Mouse (Mus musculus) liver, embryonic 13.5 days (tissue): Measurements from ENCODE around the gene Barhl1. TPM values are rescaled to one million over a fixed set of nuclear protein-coding genes. Genes with fewer than 3 reads are reported as not detected.

Experiments used
- ATAC-seq: fragments of 200-750 bp; cut with Nextera tagmentation; 2 replicates; pipeline ENCODE4 v1.8.0; 2017; ENCODE audit warnings: low read depth, mild to moderate bottlenecking, moderate number of reproducible peaks, moderate library complexity
- DNase-seq: peaks from one replicate; pipeline ENCODE4 v3.0.0; 2022
- H3K27ac ChIP-seq: fragments of 300-500 bp; sonication (generic); 2 replicates; pipeline ENCODE4 v1.5.1; 2015; ENCODE audit warnings: moderate library complexity, mild to moderate bottlenecking, inconsistent platforms
- H3K27me3 ChIP-seq: fragments of 300-500 bp; sonication (generic); 2 replicates; pipeline ENCODE4 v1.6.1; 2015; ENCODE audit warnings: mild to moderate bottlenecking, inconsistent platforms
- H3K36me3 ChIP-seq: fragments of 300-500 bp; sonication (generic); 2 replicates; pipeline ENCODE4 v1.6.1; 2015; ENCODE audit warnings: mild to moderate bottlenecking, inconsistent platforms
- H3K4me1 ChIP-seq: fragments of 300-500 bp; sonication (generic); replicated peaks from 2 replicates; pipeline ENCODE4 v1.6.1; 2015; ENCODE audit warnings: inconsistent platforms
- H3K4me2 ChIP-seq: fragments of 300-500 bp; sonication (generic); 2 replicates; pipeline ENCODE4 v1.6.1; 2015; ENCODE audit warnings: inconsistent platforms, mild to moderate bottlenecking, moderate library complexity
- H3K4me3 ChIP-seq: fragments of 300-500 bp; sonication (generic); replicated peaks from 2 replicates; pipeline ENCODE4 v1.5.1; 2015; ENCODE audit warnings: mild to moderate bottlenecking, inconsistent platforms
- H3K9ac ChIP-seq: fragments of 300-500 bp; sonication (generic); 2 replicates; pipeline ENCODE4 v1.6.1; 2015; ENCODE audit warnings: mild to moderate bottlenecking, inconsistent platforms
- H3K9me3 ChIP-seq: fragments of 300-500 bp; sonication (generic); replicated peaks from 2 replicates; pipeline ENCODE4 v1.6.1; 2016; ENCODE audit warnings: inconsistent platforms
- WGBS: fragments of 180-500 bp; shearing (Covaris S2); methylation state at CpG from one replicate; pipeline ENCODE4 v1.1.7; 2015; ENCODE audit not compliant: insufficient replicate concordance; 5-methylcytosine and 5-hydroxymethylcytosine counted together
- polyA plus RNA-seq: library from polyadenylated mRNA; unstranded; fragments of >200 nt; fragmentation: Nextera tagmentation; extraction: Ambion mirVana; gene quantifications from 2 replicates; pipeline ENCODE4 v1.2.1, GENCODE M21; 2015

Gene Barhl1
- polyA plus RNA-seq, 1 experiment from 2014 or later: not detected

DNA sequence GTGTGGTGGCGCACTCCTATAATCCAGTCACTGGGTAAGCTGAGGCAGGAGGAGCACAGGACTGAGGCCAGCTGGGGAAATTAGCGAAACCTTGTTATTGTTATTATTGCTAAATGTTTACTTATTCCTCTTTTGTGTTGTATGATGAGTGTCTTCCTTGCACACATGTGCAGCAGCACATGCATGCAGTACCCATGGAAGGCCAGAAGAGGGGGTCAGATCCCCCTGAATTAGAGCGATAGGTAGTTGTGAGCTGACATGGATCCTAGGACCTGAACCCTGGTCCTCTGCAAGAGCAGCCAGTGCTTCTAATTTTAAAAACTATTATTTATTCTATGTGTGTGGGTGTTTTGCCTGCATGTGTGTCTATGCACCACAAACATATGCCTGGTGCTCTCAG lies 14.1 kb upstream of the Barhl1 start:
- peaks cover 5% of the 10 kb centered on the region; the same call in 1 of the 2 replicates for H3K27me3 ChIP-seq
- no peaks in the 10 kb centered on the region for H3K36me3 ChIP-seq
- H3K4me3 ChIP-seq: no peak overlapping the region
- 74% methylated on average over 3 of the region's 3 CpGs for WGBS
- H3K27ac ChIP-seq: no peak overlapping the region
- H3K9me3 ChIP-seq: no peaks in the 10 kb centered on the region
- H3K4me2 ChIP-seq: no peak overlapping the region
- no peaks in the 10 kb centered on the region for H3K4me1 ChIP-seq
- no peak overlapping the region for H3K9ac ChIP-seq
- ATAC-seq (no peak), DNase-seq (no peak)

DNA sequence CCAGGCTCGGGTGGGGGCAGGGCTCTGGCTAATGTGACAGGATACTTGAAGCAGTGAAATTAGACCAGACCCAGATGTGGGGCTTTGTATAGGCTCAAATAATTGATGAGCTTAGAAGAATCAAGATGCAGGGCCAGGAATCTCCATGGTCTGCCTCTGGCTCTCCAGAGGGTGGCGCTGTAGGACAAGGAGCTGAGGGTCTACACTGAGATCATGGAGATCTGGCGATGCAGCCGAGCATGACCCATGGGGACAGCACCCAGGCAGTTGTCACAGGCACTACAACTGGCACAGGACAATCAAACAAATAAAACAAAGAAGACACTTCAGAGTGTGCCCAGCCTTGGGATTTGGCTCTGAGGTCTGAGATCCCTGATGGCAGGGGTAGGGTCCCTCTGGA lies 7.4 kb upstream of the Barhl1 start:
- WGBS: 4% methylated on average over 4 of the region's 4 CpGs
- ATAC-seq: no peak
- Histone ChIP-seq H3K27ac (no peak overlapping the region), H3K27me3 (peaks cover 53% of the 10 kb centered on the region), H3K9ac (no peak overlapping the region), H3K4me3 (no peak overlapping the region), H3K4me1 (no peaks in the 10 kb centered on the region), H3K4me2 (no peak overlapping the region), H3K9me3 (no peaks in the 10 kb centered on the region), H3K36me3 (no peaks in the 10 kb centered on the region)
- peak; percentile 13 for DNase-seq

- no peak overlapping the region for H3K9ac ChIP-seq
- no peak for ATAC-seq
- H3K36me3 ChIP-seq: no peaks in the 10 kb centered on the region
- no peak overlapping the region for H3K4me2 ChIP-seq
- H3K9me3 ChIP-seq: no peaks in the 10 kb centered on the region
- no peak for DNase-seq
- WGBS: 5% methylated on average over 4 of the region's 4 CpGs
- no peak overlapping the region for H3K27ac ChIP-seq
- H3K4me3 ChIP-seq: no peak overlapping the region
- peaks cover 7% of the 10 kb centered on the region for H3K4me1 ChIP-seq
- H3K27me3 ChIP-seq: peaks cover 96% of the 10 kb centered on the region
Observed at GRCm38 (mm10) chr2:28919001-28919400, 2.5 kb upstream of the Barhl1 start.

GRCm38 (mm10) chr2:28917518-28918361 lies 1.3 kb upstream of the Barhl1 start:
- 2% methylated on average over 72 of the region's 73 CpGs for WGBS
- no peak overlapping the region for H3K27ac ChIP-seq
- no peak overlapping the region for H3K9ac ChIP-seq
- H3K4me3 ChIP-seq: peak overlapping the region; percentile 28
- no peaks in the 10 kb centered on the region for H3K9me3 ChIP-seq
- ATAC-seq: no peak
- peaks cover 98% of the 10 kb centered on the region for H3K27me3 ChIP-seq
- no peaks in the 10 kb centered on the region for H3K36me3 ChIP-seq
- DNase-seq: no peak
- H3K4me2 ChIP-seq: peak overlapping the region; percentile 37
- H3K4me1 ChIP-seq: peaks cover 7% of the 10 kb centered on the region

DNA sequence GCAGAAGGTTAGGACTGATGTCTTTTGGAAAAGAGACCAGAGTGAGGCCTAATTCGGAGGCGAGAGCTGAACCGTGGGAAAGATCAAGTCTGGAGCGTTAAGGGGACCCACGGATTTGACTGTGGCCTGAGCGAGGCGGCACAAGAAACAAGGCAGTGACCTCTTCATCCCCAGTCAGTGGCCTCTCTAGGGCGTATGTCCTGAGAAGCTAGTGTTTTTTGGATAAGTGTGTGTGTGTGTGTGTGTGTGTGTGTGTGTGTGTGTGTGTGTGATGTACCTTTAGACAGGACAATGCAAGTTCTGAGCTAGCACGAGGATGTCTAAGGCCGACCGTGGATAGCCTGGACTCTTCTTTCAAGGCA lies 669 bp upstream of the Barhl1 start:
- peaks cover 7% of the 10 kb centered on the region for H3K4me1 ChIP-seq
- no peak overlapping the region for H3K4me3 ChIP-seq
- no peak overlapping the region for H3K9ac ChIP-seq
- peaks cover 98% of the 10 kb centered on the region for H3K27me3 ChIP-seq
- H3K9me3 ChIP-seq: no peaks in the 10 kb centered on the region
- no peak overlapping the region for H3K27ac ChIP-seq
- DNase-seq: no peak
- no peaks in the 10 kb centered on the region for H3K36me3 ChIP-seq
- 8% methylated on average over 11 of the region's 11 CpGs for WGBS
- no peak overlapping the region for H3K4me2 ChIP-seq
- ATAC-seq: no peak

DNA sequence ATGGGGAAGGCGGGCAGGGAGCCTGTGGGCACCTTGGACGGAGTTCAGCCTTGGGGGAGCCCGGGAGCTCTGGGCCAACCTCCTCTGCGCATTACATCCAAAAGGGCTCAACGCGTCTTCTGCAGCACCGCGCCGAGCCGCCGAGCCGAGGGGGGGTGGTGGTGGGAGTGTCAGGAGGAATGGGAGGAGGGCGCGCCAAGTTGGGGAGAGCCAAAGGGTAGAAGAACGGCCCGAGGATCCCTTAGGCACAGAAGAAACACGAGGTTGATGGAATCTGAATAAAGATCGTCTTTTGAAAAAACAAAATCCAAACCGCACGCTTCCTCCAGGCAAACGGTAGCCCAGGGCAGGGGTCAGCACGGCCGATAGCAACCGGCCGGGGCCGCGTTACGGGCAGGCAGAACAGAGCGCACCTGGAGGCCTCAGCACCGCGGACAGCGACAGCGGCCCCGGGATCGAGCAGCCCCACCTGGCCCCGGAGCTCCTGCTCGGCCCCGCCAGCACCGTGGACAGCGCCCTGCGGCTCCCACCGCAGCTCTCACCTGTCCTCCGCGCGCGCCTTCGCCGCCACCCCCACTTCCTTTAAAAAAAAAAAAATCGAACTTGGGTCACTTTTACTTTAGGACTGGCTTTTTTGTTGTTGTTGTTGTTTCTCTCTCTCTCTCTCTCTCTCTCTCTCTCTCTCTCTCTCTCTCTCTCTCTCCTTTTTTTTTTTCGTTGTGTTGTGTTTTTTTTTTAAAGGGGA lies 528 bp downstream of the Barhl1 start:
- 2% methylated on average over 50 of the region's 50 CpGs for WGBS
- DNase-seq: peak; percentile 58

GRCm38 (mm10) chr2:28915104-28915738 lies 1.2 kb downstream of the Barhl1 start:
- Histone ChIP-seq H3K4me2 (no peak overlapping the region), H3K27ac (no peak overlapping the region), H3K9ac (no peak overlapping the region), H3K9me3 (no peaks in the 10 kb centered on the region), H3K4me1 (peaks cover 7% of the 10 kb centered on the region), H3K4me3 (no peak overlapping the region), H3K27me3 (peaks cover 98% of the 10 kb centered on the region), H3K36me3 (no peaks in the 10 kb centered on the region)
- DNase-seq: no peak
- WGBS: 15% methylated on average over 22 of the region's 22 CpGs
- no peak for ATAC-seq

More for the DNA sequence above, 528 bp downstream of the Barhl1 start:
- Histone ChIP-seq H3K27ac (no peak overlapping the region), H3K9ac (no peak overlapping the region), H3K4me3 (no peak overlapping the region; the same call in 1 of the 2 replicates), H3K27me3 (peaks cover 98% of the 10 kb centered on the region), H3K4me1 (peaks cover 7% of the 10 kb centered on the region), H3K9me3 (no peaks in the 10 kb centered on the region), H3K4me2 (0 out of 2 replicates have a peak overlapping the region, but pooled peaks have one; percentile 8), H3K36me3 (no peaks in the 10 kb centered on the region)
- ATAC-seq: no peak

DNA sequence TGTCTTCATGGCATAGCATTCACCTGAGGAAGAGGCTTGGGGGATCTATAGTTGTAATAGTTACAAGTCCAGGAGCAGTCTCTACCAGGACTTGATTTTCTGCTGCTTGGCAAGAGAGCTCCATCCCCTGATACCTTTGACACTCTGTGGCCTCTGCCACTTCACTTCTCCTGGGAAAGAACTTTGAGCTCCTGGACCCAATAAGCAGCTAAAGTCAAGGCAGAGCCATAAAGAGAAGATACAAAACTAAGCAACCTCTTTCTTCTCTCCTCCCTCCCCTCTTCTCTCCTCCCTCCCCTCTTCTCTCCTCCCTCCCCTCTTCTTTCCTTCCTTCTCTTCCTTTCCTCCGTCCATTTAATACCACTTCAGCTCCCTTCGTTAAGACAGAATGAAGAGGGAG lies 2.3 kb downstream of the Barhl1 start:
- no peak overlapping the region for H3K4me2 ChIP-seq
- DNase-seq: no peak
- H3K9me3 ChIP-seq: no peaks in the 10 kb centered on the region
- no peaks in the 10 kb centered on the region for H3K36me3 ChIP-seq
- no peak for ATAC-seq
- WGBS: 3% methylated on average over 2 of the region's 2 CpGs
- peaks cover 100% of the 10 kb centered on the region for H3K27me3 ChIP-seq
- no peak overlapping the region for H3K4me3 ChIP-seq
- no peak overlapping the region for H3K27ac ChIP-seq
- H3K4me1 ChIP-seq: peaks cover 10% of the 10 kb centered on the region
- H3K9ac ChIP-seq: no peak overlapping the region

- Histone ChIP-seq H3K4me2 (no peak overlapping the region), H3K9me3 (no peaks in the 10 kb centered on the region), H3K27ac (no peak overlapping the region), H3K27me3 (peaks cover 100% of the 10 kb centered on the region), H3K9ac (no peak overlapping the region), H3K4me1 (peaks cover 16% of the 10 kb centered on the region), H3K36me3 (no peaks in the 10 kb centered on the region), H3K4me3 (no peak overlapping the region)
- ATAC-seq (no peak), DNase-seq (no peak)
- 6% methylated on average over 4 of the region's 4 CpGs for whole genome bisulfite sequencing
Observed at GRCm38 (mm10) chr2:28912961-28913360, 3.5 kb downstream of the Barhl1 start.

GRCm38 (mm10) chr2:28912039-28912700 lies 4.3 kb downstream of the Barhl1 start:
- Histone ChIP-seq H3K4me2 (no peak overlapping the region), H3K4me3 (no peak overlapping the region), H3K9me3 (no peaks in the 10 kb centered on the region), H3K27me3 (peaks cover 100% of the 10 kb centered on the region), H3K4me1 (peaks cover 9% of the 10 kb centered on the region; the same call in 1 of the 2 replicates), H3K9ac (no peak overlapping the region), H3K36me3 (no peaks in the 10 kb centered on the region), H3K27ac (no peak overlapping the region)
- no peak for DNase-seq
- ATAC-seq: no peak
- 5% methylated on average over 33 of the region's 33 CpGs for WGBS
